ENCODE assay signal across 24 mouse cellular contexts in the genomic region with DNA sequence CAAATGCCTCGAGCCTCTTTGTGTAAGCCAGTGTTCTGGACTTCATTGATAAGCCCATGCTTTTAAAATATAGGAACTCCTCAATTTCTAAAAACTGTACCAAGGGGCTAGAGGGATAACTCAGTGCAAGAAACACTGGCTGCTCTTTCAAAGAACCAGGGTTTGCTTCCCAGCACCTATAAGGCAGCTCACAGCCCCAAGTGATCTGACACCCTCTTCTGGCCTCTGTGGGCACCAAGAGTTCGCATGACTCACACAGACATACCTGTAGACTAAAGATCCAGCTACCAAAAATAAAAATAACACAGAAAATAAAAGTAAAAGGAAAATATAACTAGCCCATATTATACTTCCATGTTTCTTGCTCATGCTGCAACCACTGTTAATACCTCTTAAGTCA. TPM values are rescaled to one million over a fixed set of nuclear protein-coding genes. Genes with fewer than 3 reads are reported as not detected.
"Had no signal": no experiment of that assay in that cellular context is flagged by ENCODE, and none has a peak within 500 bp of the region (broad histone marks: within the 10 kb centered on the region; RNA-seq: fewer than 3 reads in every experiment).

No protein-coding gene starts in this region.

- H3K36me3 ChIP-seq: intestine, embryonic 15.5 days; limb, embryonic 10.5 days; limb, embryonic 13.5 days; liver, embryonic 12.5 days; liver, embryonic 15.5 days; lung, embryonic 15.5 days; neural tube, embryonic 13.5 days had no signal

- H3K9ac ChIP-seq: intestine, embryonic 15.5 days; limb, embryonic 13.5 days; liver, embryonic 12.5 days; liver, embryonic 15.5 days; lung, embryonic 15.5 days; neural tube, embryonic 13.5 days had no signal

- H3K27me3 ChIP-seq: intestine, embryonic 15.5 days; limb, embryonic 13.5 days; liver, embryonic 12.5 days; liver, embryonic 15.5 days; lung, embryonic 15.5 days; neural tube, embryonic 13.5 days had no signal

- H3K4me2 ChIP-seq: intestine, embryonic 15.5 days; limb, embryonic 13.5 days; liver, embryonic 12.5 days; liver, embryonic 15.5 days; lung, embryonic 15.5 days; midbrain, embryonic 11.5 days; neural tube, embryonic 13.5 days had no signal

- H3K27ac ChIP-seq: hindbrain, postnatal 0 days; intestine, embryonic 15.5 days; layer of hippocampus, adult 2 months; limb, embryonic 10.5 days; limb, embryonic 13.5 days; liver, embryonic 12.5 days; liver, embryonic 15.5 days; lung, embryonic 15.5 days; neural tube, embryonic 13.5 days had no signal

- H3K4me1 ChIP-seq: intestine, embryonic 15.5 days; liver, embryonic 12.5 days; liver, embryonic 15.5 days; lung, embryonic 15.5 days; neural tube, embryonic 13.5 days had no signal

- DNase-seq: kidney, adult 18-20 months; kidney, adult 9 months; kidney, postnatal 25 days; layer of hippocampus, adult 9-11 months; liver; lung, adult 18-20 months; lung, postnatal 14 days; lung, postnatal 4 days had no signal

- H3K9me3 ChIP-seq: intestine, embryonic 15.5 days; limb, embryonic 10.5 days; limb, embryonic 13.5 days; liver, embryonic 12.5 days; liver, embryonic 15.5 days; lung, embryonic 15.5 days; neural tube, embryonic 13.5 days had no signal

- H3K4me3 ChIP-seq: intestine, embryonic 15.5 days; layer of hippocampus, adult 2 months; limb, embryonic 10.5 days; limb, embryonic 13.5 days; liver, embryonic 12.5 days; liver, embryonic 15.5 days; lung, embryonic 15.5 days; myocyte; neural tube, embryonic 13.5 days had no signal

- ATAC-seq: intestine, embryonic 15.5 days; liver, embryonic 12.5 days had no signal

RNA-seq across cellular contexts. Expression of gene Tctex1d1, which starts 9.3 kb away (rescaled TPM):
- polyA plus RNA-seq: large intestine, adult 2 months; midbrain, embryonic 11.5 days; myocyte; small intestine, adult 2 months; spleen, adult 2 months had no signal

RNA-seq across cellular contexts. Expression of gene Insl5, which starts 38.9 kb away (rescaled TPM):
- polyA plus RNA-seq: hindbrain, postnatal 0 days; kidney, embryonic 16.5 days; limb, embryonic 10.5 days; limb, embryonic 13.5 days; liver, embryonic 12.5 days; liver, embryonic 15.5 days; myocyte; small intestine, adult 2 months; spleen, adult 2 months; stomach, embryonic 16.5 days had no signal
